Mouse (Mus musculus): ENCODE measurements at regions not wholly inside any gene's neighbourhood (a gene's known extent, or its start where the extent isn't known, plus 50 kb on each side); places are given as distances from the start of the nearest gene placed in this dataset.
"Not testable (repeated sequence)": the region's sequence is repeated elsewhere in the genome, so short reads cannot be mapped to it uniquely, and the experiment has no call there.

DNA sequence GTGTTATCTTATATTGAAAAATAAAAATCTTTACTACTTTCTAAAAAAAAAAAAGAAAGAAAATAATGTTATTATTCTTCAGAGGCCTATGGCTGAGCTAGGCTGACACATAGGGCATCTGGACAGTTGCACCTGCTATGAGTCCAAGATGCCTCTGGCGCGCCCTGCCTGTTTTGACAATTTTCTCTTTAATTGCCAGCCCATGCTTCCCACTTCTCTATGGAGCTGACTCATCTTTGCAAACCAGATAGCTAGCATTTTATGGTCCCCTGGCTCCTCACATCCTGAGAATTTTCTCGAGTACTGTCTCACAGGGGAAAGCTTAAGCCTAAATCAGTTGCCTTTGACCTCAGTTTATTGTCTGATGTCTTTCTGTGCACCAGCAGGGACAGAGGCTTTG, 232.2 kb downstream of the Utp18 start:
- in situ Hi-C loops (cut with MboI, MseI) = no loop called here

DNA sequence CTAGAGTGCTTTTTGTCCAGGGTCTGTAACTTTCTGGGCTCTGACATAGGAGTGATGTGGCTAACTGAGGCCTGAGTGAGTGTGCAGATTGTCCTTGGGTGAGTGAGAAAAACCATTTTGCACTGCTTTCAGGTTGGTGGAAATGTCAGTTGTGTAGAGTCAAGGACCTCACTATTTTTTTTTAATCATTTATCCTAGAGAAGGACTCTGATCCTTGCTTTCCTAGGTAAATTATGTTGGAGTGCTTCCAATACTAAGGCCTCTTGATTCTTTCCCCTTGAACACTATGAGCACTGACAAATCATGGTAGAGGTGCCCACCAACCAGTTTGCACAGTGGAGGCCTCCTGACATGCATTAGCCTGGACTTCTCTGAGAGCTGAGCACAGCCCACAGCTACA, 233.6 kb downstream of the Utp18 start:
- in situ Hi-C loops (cut with MboI, MseI) = not testable (repeated sequence)
